Mouse (Mus musculus) cerebral cortex, adult 2 months (tissue): ENCODE measurements around the gene Nr2f1.

Experiments used
- WGBS: fragments of 180-500 bp; shearing (Covaris S2); methylation state at CpG from one replicate; pipeline ENCODE4 v1.1.7; 2018; 5-methylcytosine and 5-hydroxymethylcytosine counted together

The Nr2f1 gene

DNA sequence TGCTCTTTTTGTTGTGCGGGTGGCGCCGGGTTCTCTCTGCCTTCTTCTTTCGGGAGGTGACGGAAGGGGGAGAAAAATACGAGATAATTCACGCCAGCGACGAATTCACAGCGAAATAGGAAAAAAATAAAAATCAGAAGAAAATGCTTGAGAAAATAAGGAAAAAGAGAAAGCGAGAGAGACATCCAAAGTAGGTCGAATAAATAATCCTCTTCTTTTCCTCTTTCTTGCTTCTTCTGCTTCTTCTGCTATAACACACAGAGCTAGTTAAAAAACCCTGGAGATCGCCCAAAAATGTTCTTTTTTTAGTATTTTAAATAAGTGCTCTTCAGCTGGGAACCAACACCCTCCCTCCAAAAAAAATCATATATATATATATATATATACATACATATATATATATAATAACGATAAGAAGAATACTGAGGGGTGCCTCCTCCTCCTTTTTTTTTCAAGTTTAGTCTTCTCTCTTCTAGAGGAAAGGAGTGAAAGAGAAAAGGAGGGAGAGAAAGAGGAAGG, at the start of gene Nr2f1:
Gene Nr2f1 (minus strand): TSS at position 116 of the 519 bp plus-strand sequence.
- WGBS: 1% methylated on average over 14 of the region's 14 CpGs

DNA sequence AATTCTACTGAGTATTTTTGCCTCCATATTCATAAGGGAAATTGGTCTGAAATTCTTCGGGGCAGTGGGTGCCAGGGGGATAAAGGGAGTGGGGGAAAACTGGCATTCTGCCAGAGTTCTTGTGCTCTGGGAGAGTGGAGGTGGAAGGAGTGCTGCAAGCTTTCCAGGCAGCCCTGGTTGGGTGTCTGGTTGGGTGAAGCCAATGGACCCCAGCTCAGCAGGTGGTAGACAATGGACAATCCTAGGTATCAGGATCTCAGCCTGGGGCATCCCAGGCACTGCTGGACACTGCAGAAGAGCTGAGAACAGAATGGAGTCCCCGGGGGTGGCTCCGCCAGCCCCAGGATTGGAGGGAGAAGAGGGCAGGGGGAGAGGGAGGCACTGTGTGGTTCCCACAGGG, 22.1 kb upstream of the Nr2f1 start:
- WGBS: 80% methylated on average over 3 of the region's 3 CpGs

DNA sequence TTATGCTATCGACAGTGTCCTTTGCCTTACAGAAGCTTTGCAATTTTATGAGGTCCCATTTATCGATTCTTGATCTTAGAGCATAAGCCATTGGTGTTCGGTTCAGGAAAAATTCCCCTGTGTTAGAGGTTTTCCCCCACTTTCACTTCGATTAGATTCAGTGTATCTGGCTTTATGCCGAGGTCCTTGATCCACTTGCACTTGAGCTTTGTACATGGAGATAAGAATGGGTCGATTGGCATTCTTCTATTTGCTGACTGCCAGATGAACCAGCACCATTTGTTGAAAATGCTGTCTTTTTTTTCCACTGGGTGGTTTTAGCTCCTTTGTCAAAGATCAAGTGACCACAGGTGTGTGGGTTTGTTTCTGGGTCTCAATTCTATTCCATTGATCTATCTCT, 20.7 kb upstream of the Nr2f1 start:
- 93% methylated on average over 6 of the region's 6 CpGs for WGBS

DNA sequence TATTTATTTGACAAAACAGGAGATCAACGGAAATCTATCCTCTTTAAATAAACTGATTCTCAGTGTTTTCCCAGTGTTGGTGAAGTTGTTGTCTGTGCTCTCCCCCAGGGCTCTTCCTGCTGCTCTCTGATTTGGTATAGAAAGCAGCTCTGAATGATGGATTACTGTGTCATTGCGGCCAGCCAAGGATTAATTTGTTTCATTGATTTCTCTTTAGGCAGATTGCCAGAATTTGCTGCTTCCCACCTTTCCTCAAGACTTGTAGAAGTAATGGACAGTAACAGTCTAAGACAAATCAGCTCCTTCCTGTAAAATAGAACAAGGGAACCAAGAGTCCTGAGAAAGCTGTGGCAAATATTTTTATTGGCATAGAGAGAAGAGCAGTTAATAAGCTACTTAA, 15.7 kb upstream of the Nr2f1 start:
- WGBS: 51% methylated on average over 2 of the region's 2 CpGs

DNA sequence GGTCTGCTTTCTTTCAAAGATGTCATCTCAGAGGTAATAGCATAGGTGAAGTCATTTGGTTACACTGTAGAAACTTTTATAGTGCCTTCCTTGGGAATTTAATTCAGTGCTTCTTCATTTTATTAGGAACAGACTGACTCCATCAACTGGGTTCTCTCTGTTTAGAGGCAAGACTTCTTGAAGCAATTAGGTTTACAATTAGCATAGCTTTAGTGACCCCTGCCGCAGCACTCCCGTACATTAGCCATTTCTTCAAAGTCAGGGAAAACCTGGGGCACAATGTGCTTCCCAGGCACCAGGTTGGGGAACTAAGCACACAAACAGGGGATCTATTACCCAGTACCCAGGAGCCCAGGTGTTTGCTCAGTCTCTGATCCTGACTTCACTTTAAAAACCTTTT, 13.6 kb upstream of the Nr2f1 start:
- WGBS: 71% methylated on average over 2 of the region's 2 CpGs

DNA sequence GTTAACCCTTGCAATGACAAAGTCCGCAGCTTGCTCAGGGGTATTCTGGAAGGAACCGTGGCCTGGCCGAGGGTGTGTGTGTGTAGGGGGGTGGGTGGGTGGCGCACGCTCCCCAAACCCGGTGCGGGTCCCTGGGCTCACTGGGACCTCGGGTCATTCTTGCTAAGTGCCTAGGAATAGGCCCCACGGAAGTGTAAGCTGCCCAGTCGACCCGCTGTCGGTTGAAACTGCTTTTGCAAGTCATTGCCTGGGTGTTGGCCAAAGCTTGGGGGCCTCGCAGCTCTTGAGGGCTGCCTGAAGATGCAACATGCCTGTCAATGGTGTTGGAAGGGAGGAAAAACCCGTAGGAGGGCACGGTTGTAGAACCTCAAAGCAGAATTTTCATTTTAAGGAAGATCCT, 12.6 kb upstream of the Nr2f1 start:
- WGBS: 47% methylated on average over 15 of the region's 15 CpGs

DNA sequence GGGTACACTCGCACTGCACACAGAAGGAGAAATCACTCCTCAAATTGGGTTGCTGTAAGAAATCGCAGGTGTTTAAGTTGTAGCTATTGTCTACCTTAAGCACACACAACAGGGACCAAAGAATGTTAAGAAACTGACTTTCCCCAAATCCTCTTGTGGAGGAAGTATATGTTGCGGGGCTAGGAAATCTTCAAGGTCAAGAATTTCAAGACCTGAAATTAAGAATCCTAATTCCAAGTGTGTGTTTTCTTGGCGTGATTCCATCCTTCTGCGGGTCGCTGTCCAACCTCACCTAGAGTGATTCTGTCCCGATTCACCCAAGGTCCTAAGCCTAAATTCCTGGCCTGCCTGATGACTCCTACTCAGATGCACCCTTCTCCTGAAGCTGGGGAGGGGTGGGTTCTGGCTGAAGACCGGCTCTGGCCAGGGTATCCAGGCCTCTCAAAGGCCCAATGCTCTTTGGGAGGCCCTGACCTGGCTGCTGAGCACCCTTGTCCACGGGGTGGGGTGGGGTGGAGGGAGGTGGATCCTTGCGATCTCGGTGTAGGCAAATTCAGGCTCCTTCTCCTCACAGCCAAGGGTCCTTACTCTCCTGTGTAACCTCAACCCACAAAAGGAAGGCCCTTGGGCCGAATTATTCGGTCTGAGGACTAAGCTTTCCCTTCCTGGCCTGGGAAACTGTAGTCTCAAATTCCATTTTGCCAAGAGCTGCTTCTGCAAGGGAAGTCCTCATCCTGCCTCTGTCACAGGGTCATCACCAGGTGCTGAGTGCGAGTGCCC, 11.9 kb upstream of the Nr2f1 start:
- WGBS: 52% methylated on average over 14 of the region's 14 CpGs

DNA sequence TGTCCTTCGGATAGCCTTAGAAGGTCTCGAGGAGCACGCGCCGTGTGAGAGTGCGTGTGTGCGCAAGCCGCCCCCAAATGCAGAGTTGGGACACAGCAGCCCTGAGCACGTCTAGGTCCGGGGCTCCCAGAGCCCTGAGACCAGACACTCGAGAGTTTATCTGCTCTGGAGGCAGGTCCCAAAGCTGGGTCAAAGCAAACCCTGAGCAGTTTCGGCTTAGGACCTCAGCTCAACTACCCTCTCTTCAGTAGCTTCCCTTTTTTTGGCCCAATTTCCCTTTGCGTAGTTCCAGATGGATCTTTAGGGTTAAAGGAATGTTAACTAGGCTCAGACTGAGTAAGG, 11.2 kb upstream of the Nr2f1 start:
- 18% methylated on average over 13 of the region's 13 CpGs for WGBS

DNA sequence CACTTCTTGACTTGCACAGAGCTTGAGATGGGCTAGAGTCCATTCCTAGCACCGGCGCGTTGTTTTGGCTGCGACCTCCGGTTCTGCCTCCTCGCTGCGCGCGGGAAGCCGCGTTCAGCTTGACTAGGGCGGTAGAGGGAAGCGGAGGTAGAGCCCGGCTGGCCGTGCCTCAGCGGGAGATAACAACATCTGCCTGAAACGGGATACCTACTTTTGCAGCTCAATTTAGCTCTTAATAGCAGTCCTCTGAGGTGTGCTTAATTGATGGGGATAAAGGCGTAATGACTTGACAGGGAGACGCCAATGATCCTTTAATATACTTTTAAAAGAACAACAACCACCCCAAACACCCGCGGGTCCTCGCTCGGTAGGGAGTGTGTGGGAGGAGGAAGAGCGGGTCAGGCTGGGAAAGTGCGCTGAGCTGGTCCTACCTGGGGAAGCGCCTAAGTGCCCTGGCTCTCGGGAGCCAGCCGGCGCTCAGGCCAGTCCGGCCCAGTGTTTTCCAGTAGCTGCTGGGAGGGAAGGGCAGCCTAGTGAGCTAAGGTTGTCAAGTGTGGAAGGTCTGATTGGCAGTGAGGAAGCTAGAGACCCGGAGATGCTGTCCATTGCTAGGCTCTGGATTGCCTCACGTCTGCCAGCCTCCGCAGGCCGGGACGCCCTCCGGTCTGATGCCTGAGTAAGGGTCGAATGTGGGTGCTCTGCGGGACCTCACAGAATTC, 10.6 kb upstream of the Nr2f1 start:
- 5% methylated on average over 38 of the region's 38 CpGs for WGBS

DNA sequence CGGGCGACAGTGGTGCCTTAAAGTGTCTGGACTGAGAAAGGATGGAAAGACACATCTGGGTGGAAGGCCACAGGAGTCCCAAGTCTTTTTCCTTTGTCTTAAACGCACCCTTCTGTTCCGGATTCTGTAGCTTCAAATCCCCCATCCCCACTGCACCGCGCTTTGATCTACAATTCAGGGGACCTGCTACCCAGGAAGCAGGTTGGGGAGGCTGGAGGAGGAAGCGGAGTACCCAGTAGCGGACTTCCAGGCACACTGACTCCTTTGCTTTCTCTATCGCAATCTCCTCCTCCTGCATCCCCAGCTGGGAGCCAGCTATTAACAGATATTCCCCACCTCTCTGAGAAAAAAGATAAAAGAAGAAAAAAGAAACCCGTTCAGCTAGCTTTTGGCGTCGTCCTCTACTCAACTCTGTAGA, 10.1 kb upstream of the Nr2f1 start:
- 12% methylated on average over 12 of the region's 12 CpGs for WGBS

DNA sequence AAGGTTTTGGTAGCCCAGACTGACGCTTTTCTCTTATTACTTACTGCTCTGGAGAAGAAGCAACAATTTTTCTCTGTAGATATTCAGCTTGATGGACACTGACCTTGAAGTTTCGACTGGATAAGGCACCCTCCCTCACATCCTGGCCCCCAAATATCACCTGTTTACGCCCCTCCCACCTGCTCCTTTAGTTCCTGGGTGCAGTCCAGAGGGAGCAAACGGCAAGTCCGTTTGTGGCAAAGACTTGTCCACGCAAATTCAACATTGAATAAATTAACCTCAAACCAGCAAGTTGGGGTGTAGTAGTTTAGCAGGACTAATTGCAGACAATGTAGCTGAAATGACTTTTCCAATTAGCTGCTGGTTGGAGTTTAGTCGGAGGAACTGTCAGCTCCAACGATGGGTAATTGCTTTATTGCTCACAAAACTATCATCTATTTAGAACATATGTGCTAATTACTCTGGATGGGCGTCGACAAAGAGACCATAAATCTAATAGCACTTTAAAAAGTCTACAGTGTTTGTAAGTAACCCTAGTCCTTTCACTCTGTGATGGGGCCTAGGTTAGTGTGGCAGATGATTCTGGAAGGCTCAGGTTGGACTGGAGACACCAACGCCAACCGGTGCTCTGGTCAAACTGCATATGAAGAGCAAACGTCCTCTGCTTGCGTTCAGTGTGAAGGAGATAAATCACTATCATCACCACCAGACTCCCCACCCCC, 9.3 kb upstream of the Nr2f1 start:
- 35% methylated on average over 14 of the region's 14 CpGs for WGBS

DNA sequence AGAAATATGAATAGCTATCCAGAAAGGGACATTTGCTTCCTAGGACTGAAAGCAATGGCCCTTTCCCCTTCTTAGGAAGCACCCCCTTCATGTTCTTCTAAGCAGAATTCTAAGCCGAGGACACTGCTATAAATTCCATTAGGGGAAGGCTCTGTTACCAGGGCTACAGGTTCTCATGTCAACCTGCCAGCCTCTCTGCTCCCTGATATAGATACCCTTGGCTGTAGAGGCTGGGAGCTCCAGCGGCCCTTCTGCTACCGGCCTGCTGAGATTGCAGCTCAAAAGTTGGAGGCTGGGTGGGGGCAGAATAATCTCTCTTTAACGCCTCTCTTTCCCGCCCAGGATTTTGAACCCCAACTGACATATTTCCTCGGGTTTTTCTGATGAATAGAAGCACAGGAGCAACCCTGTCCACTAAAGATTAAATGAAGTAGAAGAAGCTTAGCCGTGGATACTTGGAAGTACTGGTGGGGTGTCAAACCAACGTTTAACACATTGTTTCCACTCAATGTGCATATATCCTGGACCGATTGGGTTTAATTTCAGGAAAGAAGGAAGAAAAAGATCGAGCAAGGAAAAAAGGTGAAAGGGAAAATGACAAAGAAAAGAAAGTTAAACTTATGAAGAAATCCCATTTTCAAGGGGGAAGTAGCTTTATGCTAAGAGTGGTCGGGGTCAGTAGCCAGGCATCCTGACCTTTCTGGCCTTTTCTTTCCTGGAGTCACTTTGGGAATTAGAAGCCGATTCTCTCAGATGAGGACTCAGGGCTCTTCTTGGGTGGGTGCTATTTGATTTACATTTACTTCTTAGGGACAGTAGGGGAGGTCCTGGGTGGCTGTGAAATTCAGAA, 8.5 kb upstream of the Nr2f1 start:
- 28% methylated on average over 12 of the region's 12 CpGs for WGBS

DNA sequence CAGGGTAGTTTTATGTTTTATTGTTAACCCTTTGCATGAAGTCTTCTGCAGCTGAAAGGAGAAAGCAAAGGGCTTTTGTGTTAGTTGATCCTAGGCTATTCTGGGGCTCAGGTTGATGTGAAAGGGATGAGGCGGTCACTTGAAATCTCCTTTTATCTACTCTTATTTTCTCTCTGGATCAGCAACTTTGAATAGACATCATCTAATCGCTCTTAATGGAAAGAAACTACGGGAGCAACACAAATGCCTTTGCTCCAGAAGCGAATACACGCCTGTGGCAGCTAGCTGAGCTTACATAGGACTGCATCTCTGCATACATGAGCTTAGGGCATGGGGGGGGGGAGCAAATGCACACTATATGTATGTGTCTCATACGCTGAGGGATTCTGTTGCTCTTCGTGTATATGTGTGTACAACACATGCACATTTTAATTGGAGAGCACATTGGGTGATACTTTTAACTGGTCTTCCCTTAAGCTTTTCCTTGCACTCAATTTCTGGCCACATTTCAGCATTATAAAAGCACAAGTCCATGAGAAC, 7.4 kb upstream of the Nr2f1 start:
- 36% methylated on average over 7 of the region's 7 CpGs for WGBS

DNA sequence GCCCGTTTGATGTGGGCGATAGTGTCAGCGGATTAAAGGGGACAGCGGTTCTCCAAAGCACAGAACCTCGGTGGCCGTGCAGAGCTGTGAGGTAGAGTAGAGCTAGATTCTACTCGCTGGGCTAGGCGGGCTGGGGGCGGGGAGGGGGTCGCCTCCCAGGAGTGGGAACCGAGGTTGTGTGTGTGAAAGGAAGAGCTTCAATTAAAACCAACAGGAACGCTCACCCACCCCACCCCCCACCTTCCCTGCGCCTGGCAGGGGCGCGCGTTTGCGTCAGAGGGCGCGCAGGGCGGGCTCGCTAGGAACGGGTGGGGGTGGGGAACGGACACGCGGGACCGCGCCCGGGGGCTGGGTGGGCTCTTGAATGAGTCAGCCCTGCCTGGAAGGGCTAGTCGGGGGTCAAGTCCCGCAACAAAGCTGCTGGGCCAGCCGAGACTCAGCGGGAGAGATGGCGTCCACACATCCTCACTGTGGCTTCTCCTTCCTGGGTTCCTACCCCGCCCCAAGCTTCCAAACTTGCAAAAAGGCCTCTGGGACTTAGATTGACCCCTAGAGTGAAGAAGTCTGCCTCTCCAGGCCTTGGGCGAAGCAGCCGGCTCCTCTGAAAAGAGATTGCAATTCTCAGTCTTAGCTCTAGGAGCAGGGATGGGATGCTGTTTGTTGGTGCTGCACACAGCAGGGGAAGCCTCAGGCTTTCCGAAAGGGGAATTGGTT, 3.9 kb upstream of the Nr2f1 start:
- under 1% methylated on average over 37 of the region's 37 CpGs for WGBS

DNA sequence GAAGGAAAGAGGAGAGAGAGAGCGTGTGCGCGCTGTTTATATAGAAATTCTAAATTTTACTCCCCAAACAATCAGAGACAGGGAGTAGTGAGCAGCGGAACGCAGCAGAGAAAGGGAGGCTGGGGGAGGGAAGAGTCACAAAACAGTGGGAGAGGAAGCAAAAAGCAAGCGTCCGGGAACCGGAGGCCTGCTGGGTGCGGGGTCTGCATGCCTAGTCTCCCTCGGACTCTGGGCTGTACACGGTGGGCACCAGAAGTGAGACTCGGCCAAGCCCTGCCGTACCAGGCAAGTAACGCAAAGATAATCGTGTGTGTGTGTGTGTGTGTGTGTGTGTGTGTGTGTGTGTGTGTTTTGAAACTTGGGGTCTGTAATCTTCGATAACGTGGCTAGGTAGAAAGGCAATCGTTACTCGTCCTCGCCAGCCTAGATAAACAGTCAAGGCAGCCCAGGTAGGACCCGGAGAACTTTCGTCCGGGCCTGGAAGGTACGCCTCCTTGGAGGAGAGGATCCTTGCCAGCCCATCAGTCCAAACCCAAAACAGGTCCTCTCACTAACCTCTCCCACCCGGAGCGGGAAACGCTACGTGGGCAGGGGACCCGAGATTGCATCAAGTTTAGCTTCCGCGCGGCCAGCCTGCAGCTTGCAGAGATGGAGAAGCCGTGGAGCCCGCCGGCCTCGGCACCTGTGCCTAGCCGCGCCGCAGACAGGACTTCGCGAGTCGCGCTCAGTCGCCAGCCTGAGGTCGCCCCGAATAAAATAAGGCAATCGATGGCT, 3.2 kb upstream of the Nr2f1 start:
- WGBS: under 1% methylated on average over 47 of the region's 47 CpGs

DNA sequence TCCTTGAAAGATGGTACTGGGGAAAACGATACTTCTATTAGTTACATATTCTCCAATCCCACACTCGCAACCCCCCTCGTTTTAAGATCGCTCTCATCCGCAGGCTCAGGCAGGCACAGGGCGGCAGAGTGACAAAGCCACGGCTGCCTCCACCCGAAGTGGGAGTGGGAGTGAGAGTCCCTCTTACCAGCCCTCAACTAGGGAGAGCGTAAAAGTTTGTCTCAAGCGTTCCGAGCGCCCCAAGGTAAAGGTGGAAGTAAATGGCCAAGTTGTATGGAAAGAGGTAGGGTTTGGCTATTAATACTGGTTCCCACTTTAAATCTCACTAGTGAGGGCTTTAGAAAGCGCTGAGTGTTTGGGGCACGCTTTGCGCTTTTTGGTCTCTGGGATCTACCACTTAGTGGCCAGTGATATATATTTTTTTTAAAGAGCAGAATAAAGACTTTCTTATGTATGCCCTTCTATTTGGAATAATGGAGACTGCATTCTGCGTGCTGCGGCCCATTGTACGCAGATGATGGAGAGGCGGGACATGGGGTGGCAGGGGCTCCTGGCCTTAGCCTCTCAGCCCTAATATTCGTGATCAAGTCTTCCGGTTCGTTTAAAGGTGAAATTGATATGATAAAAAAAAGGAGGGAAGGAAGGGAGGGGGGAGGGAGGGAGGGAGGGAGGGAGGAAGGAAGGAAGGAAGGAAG, 2.5 kb upstream of the Nr2f1 start:
- under 1% methylated on average over 22 of the region's 22 CpGs for WGBS

DNA sequence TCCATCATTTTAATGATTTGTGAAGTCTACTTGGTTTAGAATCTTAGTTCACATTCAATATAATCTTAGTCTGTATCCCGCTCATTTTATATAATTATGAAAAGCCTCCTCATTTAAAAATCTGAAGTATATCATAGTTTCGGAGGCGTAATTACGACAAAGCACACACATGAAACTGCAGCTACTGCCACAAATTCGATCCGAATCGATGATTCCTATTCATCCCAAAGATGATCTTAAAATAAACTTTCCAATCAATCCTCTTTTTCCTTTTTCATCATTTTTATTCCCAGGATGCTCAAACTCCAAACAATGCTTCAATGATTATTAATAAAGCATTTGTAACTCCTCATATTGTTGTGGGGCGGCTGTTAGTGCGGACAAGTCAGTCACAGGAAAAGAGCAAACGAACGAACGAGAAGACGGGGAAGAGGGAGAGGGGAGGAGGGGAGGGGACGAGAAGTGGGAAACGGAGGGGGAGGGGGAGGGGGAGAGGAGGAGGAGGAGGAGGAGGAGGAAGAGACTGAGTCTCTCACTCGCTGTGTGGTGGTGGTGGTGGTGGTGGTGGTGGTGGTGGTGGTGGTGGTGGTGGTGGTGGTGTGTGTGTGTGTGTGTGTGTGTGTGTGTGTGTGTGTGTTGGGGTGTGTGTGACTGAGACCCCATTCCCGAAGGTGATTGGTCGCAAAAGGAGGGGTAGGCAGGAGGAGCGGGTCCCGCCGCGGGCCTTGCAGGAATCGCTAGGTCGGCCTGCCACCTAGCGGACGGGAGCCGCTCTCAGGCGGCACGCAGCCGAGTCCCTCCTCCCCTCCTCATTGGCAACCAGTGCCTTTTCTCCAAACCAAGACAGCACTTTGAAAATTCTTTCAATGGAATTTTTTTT, 1.7 kb upstream of the Nr2f1 start:
- WGBS: under 1% methylated on average over 27 of the region's 30 CpGs

DNA sequence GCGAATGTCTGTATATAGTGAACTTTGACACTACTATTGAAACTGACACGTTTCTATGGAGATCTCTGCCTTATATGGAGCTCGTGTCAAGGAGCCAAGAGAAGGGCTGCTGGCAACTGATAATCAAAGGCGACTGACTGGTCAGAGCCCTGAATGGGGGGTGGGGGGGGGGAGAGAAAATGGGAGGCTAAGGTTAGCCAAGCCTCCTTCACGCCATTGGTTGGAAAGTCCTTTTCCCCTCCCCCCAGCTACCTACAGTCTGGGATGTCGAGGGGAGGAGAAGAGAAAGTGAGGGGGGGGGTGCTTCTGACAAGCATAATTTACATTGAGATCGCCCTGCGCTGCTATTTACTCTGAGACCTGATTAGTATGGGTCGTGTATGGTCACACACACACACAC, 850 bp upstream of the Nr2f1 start:
- 0% methylated on average over 9 of the region's 9 CpGs for WGBS
